Mouse (Mus musculus) cortical plate, adult 2 months (tissue): ENCODE data around the gene Klf9.

ENCODE experiments used
- CTCF ChIP-seq: fragments of 200-500 bp; IDR thresholded peaks from 2 replicates; pipeline ENCODE4 v1.5.1; 2011; ENCODE audit warnings: mild to moderate bottlenecking, control low read depth, low read length; ENCODE audit not compliant: insufficient read depth; ENCODE audit errors: extremely low read depth
- POLR2A ChIP-seq: fragments of 200-500 bp; IDR thresholded peaks from 2 replicates; pipeline ENCODE4 v1.6.1; 2011; ENCODE audit warnings: mild to moderate bottlenecking, low read length, control low read depth; ENCODE audit not compliant: insufficient read depth; ENCODE audit errors: extremely low read depth

DNA sequence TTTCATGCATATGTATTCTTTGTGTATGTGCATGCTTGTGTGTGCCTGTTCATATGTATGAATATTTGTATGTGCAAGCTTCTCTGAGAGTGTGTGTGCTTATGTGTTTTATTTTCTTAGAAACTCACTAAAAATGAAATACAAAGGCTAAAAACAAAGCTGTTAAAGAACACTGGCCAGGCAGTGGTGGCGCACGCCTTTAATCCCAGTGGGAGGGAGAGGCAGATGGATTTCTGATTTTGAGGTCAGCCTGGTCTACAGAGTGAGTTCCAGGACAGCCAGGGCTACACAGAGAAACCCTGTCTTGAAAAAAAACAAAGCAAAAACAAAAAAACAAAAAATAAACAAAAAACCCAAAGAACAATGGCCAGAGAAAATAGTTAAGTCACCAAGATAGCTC, 30.1 kb downstream of the Klf9 start:
- TF ChIP-seq CTCF = no peak
- no peak for TF ChIP-seq POLR2A
